Mouse (Mus musculus): ENCODE measurements around the gene Svbp. TPM values are rescaled to one million over a fixed set of nuclear protein-coding genes. Genes with fewer than 3 reads are reported as not detected.

The Svbp gene
- 23.0 and 24.8 TPM in 2 replicates for polyA plus RNA-seq (2012; rRNA removed)

DNA sequence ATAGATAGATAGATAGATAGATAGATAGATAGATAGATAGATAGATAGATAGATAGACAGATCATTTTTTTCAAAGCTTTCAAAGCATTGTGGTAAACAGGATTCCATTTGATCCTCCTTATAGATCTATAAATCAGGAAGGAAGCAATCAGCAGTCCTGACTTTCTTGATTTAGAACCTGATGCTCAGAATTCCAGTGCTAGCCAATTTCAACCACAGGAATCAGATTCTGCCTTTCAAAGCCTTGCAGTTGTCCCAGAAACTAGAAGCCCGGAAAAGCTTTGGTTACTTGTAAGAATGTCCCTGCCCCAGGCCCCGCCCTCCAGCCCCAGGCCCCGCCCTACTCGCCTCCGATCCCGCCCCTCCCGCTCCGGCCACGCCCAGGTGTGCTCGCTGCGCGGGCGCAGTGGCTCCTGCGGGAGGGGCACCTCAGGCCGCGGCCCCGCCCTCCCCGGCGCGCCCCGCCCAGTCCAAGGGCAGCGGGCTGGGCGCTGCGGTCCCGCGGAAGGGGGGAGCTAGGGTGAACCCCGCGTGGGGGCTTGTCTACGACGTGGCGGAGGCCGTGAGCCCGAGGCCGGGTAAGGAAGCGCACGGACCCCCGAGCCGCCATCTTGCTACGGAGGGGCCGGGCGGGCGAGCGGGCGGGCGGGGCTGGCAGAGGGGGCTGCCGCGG is at the start of gene Svbp:
Gene Svbp, plus strand, starts transcription at position 398 of the 673 bp plus-strand sequence.
- Histone ChIP-seq H3K36me3 (ENCODE audit: control insufficient read depth, insufficient read depth, low read length) (no peaks in the 10 kb centered on the region), H3K4me3 (ENCODE audit: extremely low read depth, insufficient read depth, insufficient read length) (peak within 1 kb of the TSS; percentile 84), H3K4me1 (ENCODE audit: control insufficient read depth, insufficient read depth, insufficient read length) (peaks cover 6% of the 10 kb centered on the region; the same call in 1 of the 2 replicates), H3K27ac (ENCODE audit: insufficient read depth, low read length) (peak within 1 kb of the TSS; percentile 32; the same call in 1 of the 2 replicates), H3K27me3 (ENCODE audit: control insufficient read depth, insufficient read depth, low read length) (no peaks in the 10 kb centered on the region)
- under 1% methylated on average over 35 of the region's 47 CpGs for whole genome bisulfite sequencing
- TF ChIP-seq CTCF (IDR thresholded peaks at IDR 0.05; ENCODE audit: extremely low read depth, insufficient read depth, insufficient read length, insufficient replicate concordance) = no peak
- TF ChIP-seq POLR2A (IDR thresholded peaks at IDR 0.05; ENCODE audit: low read depth, low read length) = no peak
- DNase-seq (ENCODE audit: low read depth in 1 of 2, low spot score in 2 of 2) = peak; percentile 70 to 85

- no peak for DNase-seq (ENCODE audit: low read depth in 1 of 2, low spot score in 2 of 2)
- 88% methylated on average over 7 of the region's 7 CpGs for WGBS
- H3K36me3 ChIP-seq (ENCODE audit: control insufficient read depth, insufficient read depth, low read length) = no peaks in the 10 kb centered on the region
- no peaks in the 10 kb centered on the region for H3K4me1 ChIP-seq (ENCODE audit: control insufficient read depth, insufficient read depth, insufficient read length)
- H3K4me3 ChIP-seq (ENCODE audit: extremely low read depth, insufficient read depth, insufficient read length) = no peak overlapping the region
- no peak overlapping the region for H3K27ac ChIP-seq (ENCODE audit: insufficient read depth, low read length)
- no peaks in the 10 kb centered on the region for H3K27me3 ChIP-seq (ENCODE audit: control insufficient read depth, insufficient read depth, low read length)
- no peak for TF ChIP-seq POLR2A (IDR thresholded peaks at IDR 0.05; ENCODE audit: low read depth, low read length)
- no peak for TF ChIP-seq CTCF (IDR thresholded peaks at IDR 0.05; ENCODE audit: extremely low read depth, insufficient read depth, insufficient read length, insufficient replicate concordance)
These were observed 48.3 kb upstream of the Svbp start for GRCm38 (mm10) chr4:119146816-119147215.

GRCm38 (mm10) chr4:119147347-119147746 is 47.8 kb upstream of the Svbp start:
- H3K36me3 ChIP-seq (ENCODE audit: control insufficient read depth, insufficient read depth, low read length) = no peaks in the 10 kb centered on the region
- TF ChIP-seq POLR2A (IDR thresholded peaks at IDR 0.05; ENCODE audit: low read depth, low read length) (no peak), CTCF (IDR thresholded peaks at IDR 0.05; ENCODE audit: extremely low read depth, insufficient read depth, insufficient read length, insufficient replicate concordance) (no peak)
- no peak for DNase-seq (ENCODE audit: low read depth in 1 of 2, low spot score in 2 of 2)
- H3K4me1 ChIP-seq (ENCODE audit: control insufficient read depth, insufficient read depth, insufficient read length) = no peaks in the 10 kb centered on the region
- H3K27ac ChIP-seq (ENCODE audit: insufficient read depth, low read length) = no peak overlapping the region
- WGBS = 93% methylated on average over 5 of the region's 5 CpGs
- H3K27me3 ChIP-seq (ENCODE audit: control insufficient read depth, insufficient read depth, low read length) = no peaks in the 10 kb centered on the region
- no peak overlapping the region for H3K4me3 ChIP-seq (ENCODE audit: extremely low read depth, insufficient read depth, insufficient read length)

GRCm38 (mm10) chr4:119148741-119149140 is 46.4 kb upstream of the Svbp start:
- DNase-seq (ENCODE audit: low read depth in 1 of 2, low spot score in 2 of 2) = no peak
- H3K36me3 ChIP-seq (ENCODE audit: control insufficient read depth, insufficient read depth, low read length) = no peaks in the 10 kb centered on the region
- H3K4me1 ChIP-seq (ENCODE audit: control insufficient read depth, insufficient read depth, insufficient read length) = no peaks in the 10 kb centered on the region
- H3K27ac ChIP-seq (ENCODE audit: insufficient read depth, low read length) = no peak overlapping the region
- no peaks in the 10 kb centered on the region for H3K27me3 ChIP-seq (ENCODE audit: control insufficient read depth, insufficient read depth, low read length)
- TF ChIP-seq POLR2A (IDR thresholded peaks at IDR 0.05; ENCODE audit: low read depth, low read length) (no peak), CTCF (IDR thresholded peaks at IDR 0.05; ENCODE audit: extremely low read depth, insufficient read depth, insufficient read length, insufficient replicate concordance) (no peak)
- 80% methylated on average over 11 of the region's 11 CpGs for WGBS
- no peak overlapping the region for H3K4me3 ChIP-seq (ENCODE audit: extremely low read depth, insufficient read depth, insufficient read length)

GRCm38 (mm10) chr4:119157186-119157585 is 37.9 kb upstream of the Svbp start:
- TF ChIP-seq CTCF (IDR thresholded peaks at IDR 0.05; ENCODE audit: extremely low read depth, insufficient read depth, insufficient read length, insufficient replicate concordance) (peak; percentile 40; the same call in 1 of the 2 replicates), POLR2A (IDR thresholded peaks at IDR 0.05; ENCODE audit: low read depth, low read length) (no peak)
- Histone ChIP-seq H3K4me3 (ENCODE audit: extremely low read depth, insufficient read depth, insufficient read length) (no peak overlapping the region), H3K4me1 (ENCODE audit: control insufficient read depth, insufficient read depth, insufficient read length) (no peaks in the 10 kb centered on the region), H3K27ac (ENCODE audit: insufficient read depth, low read length) (no peak overlapping the region), H3K36me3 (ENCODE audit: control insufficient read depth, insufficient read depth, low read length) (no peaks in the 10 kb centered on the region), H3K27me3 (ENCODE audit: control insufficient read depth, insufficient read depth, low read length) (no peaks in the 10 kb centered on the region)
- peak in 1 of 2 experiments; percentile 63 for DNase-seq (ENCODE audit: low read depth in 1 of 2, low spot score in 2 of 2)
- WGBS = 28% methylated on average over 2 of the region's 2 CpGs

DNA sequence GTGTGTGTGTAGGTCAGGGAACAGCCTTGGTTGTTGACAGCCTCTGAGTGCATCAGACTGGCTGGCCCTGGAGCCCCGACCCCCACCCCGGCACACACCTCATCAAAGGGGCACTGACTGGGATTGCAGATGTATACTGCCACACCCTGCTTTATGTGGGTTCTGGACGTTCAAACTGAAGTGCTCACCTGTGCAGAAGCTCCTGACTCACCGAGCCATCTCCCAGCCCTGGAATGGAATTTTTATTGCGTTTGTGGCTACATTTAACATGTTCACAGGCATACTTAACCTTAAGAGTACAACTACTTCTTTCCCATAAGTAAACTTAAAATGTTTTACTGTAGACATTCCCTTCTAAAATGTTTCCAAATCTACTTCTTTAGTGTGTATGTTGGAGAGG is 37.2 kb upstream of the Svbp start:
- no peak for TF ChIP-seq CTCF (IDR thresholded peaks at IDR 0.05; ENCODE audit: extremely low read depth, insufficient read depth, insufficient read length, insufficient replicate concordance)
- no peak for TF ChIP-seq POLR2A (IDR thresholded peaks at IDR 0.05; ENCODE audit: low read depth, low read length)
- Histone ChIP-seq H3K27me3 (ENCODE audit: control insufficient read depth, insufficient read depth, low read length) (no peaks in the 10 kb centered on the region), H3K27ac (ENCODE audit: insufficient read depth, low read length) (no peak overlapping the region), H3K36me3 (ENCODE audit: control insufficient read depth, insufficient read depth, low read length) (no peaks in the 10 kb centered on the region), H3K4me3 (ENCODE audit: extremely low read depth, insufficient read depth, insufficient read length) (no peak overlapping the region), H3K4me1 (ENCODE audit: control insufficient read depth, insufficient read depth, insufficient read length) (no peaks in the 10 kb centered on the region)
- no peak for DNase-seq (ENCODE audit: low read depth in 1 of 2, low spot score in 2 of 2)
- WGBS = 83% methylated on average over 5 of the region's 5 CpGs

GRCm38 (mm10) chr4:119161358-119161757 is 33.7 kb upstream of the Svbp start:
- TF ChIP-seq CTCF (IDR thresholded peaks at IDR 0.05; ENCODE audit: extremely low read depth, insufficient read depth, insufficient read length, insufficient replicate concordance) = no peak
- TF ChIP-seq POLR2A (IDR thresholded peaks at IDR 0.05; ENCODE audit: low read depth, low read length) = no peak
- DNase-seq (ENCODE audit: low read depth in 1 of 2, low spot score in 2 of 2) = no peak
- Histone ChIP-seq H3K36me3 (ENCODE audit: control insufficient read depth, insufficient read depth, low read length) (no peaks in the 10 kb centered on the region), H3K4me3 (ENCODE audit: extremely low read depth, insufficient read depth, insufficient read length) (no peak overlapping the region), H3K27me3 (ENCODE audit: control insufficient read depth, insufficient read depth, low read length) (no peaks in the 10 kb centered on the region), H3K27ac (ENCODE audit: insufficient read depth, low read length) (no peak overlapping the region), H3K4me1 (ENCODE audit: control insufficient read depth, insufficient read depth, insufficient read length) (no peaks in the 10 kb centered on the region)
- WGBS = 78% methylated on average over 3 of the region's 3 CpGs
